Mouse (Mus musculus) effector memory CD4-positive, alpha-beta T cell, adult 5 months (primary cell): ENCODE data around the gene Bzw1. TPM values are rescaled to one million over a fixed set of nuclear protein-coding genes. Genes with fewer than 3 reads are reported as not detected.

Source experiments
- polyA plus RNA-seq: library from polyadenylated mRNA; unstranded; fragments of 100-300 nt; shearing (Covaris generic); gene quantifications from one replicate; pipeline ENCODE4 v1.2.1, GENCODE M21; 2017

Bzw1 gene
- 400 TPM for polyA plus RNA-seq

GRCm38 (mm10) chr1:58392652-58393283, at the start of gene Bzw1:
Gene Bzw1, plus strand, starts transcription at chr1:58392898.

GRCm38 (mm10) chr1:58423371-58424248, 30.9 kb downstream of the Bzw1 start, which contains the start of gene Clk1:
Gene Clk1, minus strand, starts transcription at chr1:58424066.

GRCm38 (mm10) chr1:58445143-58445722, 52.5 kb downstream of the Bzw1 start, which contains the start of the genes Nif3l1 and Ppil3:
Gene Nif3l1, plus strand, starts transcription at chr1:58445151.
Gene Ppil3, minus strand, starts transcription at chr1:58445486.

Other genes starting within 250 kb of the Bzw1 start
- not detected for gene Aox4, start 182.5 kb upstream of the Bzw1 start, polyA plus RNA-seq
- gene Aox2, start 114.6 kb upstream of the Bzw1 start, polyA plus RNA-seq: not detected
- 1,257 TPM for gene Clk1, start 31.2 kb downstream of the Bzw1 start, polyA plus RNA-seq
- gene Nif3l1, start 52.3 kb downstream of the Bzw1 start, polyA plus RNA-seq: 21.8 TPM
- 27.0 TPM for gene Ppil3, start 52.6 kb downstream of the Bzw1 start, polyA plus RNA-seq
- gene Orc2, start 112.2 kb downstream of the Bzw1 start, polyA plus RNA-seq: 28.5 TPM
- 8.3 TPM for gene Fam126b, start 193.4 kb downstream of the Bzw1 start, polyA plus RNA-seq
- gene Ndufb3, start 193.5 kb downstream of the Bzw1 start, polyA plus RNA-seq: 66.2 TPM